Mouse (Mus musculus) brain, embryonic 14.5 days (tissue): ENCODE measurements around the gene Cit.

Experiments
- CTCF ChIP-seq: fragments of 200-500 bp; IDR thresholded peaks from 2 replicates; pipeline ENCODE4 v1.5.1; 2012; ENCODE audit warnings: inconsistent platforms, mild to moderate bottlenecking, moderate library complexity, borderline replicate concordance; ENCODE audit not compliant: insufficient read depth, insufficient read length; ENCODE audit errors: extremely low read depth
- POLR2A ChIP-seq: fragments of 200-500 bp; IDR thresholded peaks from 2 replicates; pipeline ENCODE4 v1.6.1; 2012; ENCODE audit warnings: mild to moderate bottlenecking, inconsistent platforms, borderline replicate concordance; ENCODE audit not compliant: poor library complexity, insufficient read depth, insufficient read length, severe bottlenecking; ENCODE audit errors: extremely low read depth

DNA sequence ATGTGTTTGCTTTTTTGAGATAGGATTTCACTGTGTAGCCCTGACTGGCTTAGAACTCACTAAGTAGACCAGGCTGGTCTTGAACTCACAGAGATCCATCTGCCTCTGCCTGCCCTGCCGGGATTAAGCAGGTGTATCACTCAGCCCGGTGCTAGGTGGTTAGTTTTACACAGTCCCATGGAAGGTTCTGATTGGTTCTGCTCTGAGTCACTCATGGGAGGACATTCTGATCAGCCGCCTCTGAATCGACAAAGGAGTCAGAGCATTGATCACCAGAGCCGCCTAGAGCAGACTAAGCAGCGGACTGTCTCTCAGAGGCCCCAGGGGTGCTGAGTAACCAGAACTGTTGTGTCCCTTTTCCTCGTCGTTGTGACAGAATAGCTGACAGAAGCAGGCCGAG is 8.6 kb downstream of the Cit start:
- no peak for TF ChIP-seq POLR2A
- no peak for TF ChIP-seq CTCF
